Mouse (Mus musculus): ENCODE data around the gene Atp4b. TPM values are rescaled to one million over a fixed set of nuclear protein-coding genes. Genes with fewer than 3 reads are reported as not detected.

Gene Atp4b
- total RNA-seq, 2 experiments from 2014 or later, result not detected

Other genes with a start within 250 kb of the Atp4b start
- 100 to 1,000 TPM; 282 to 294 TPM for gene Lamp1, start 237.7 kb downstream of the Atp4b start, total RNA-seq (2021)
- 1 to 10 TPM; 6.1 TPM for gene Grtp1, start 196.2 kb downstream of the Atp4b start, total RNA-seq (2021)
- gene Adprhl1, start 142.7 kb downstream of the Atp4b start, total RNA-seq (2021), result 100 to 1,000 TPM; 376 to 389 TPM
- gene Dcun1d2, start 108.7 kb downstream of the Atp4b start, total RNA-seq (2021), result 10 to 100 TPM; 27.8 to 29.5 TPM
- gene Tmco3, start 108.6 kb downstream of the Atp4b start, total RNA-seq (2021), result 10 to 100 TPM; 21.7 to 21.9 TPM
- 10 to 100 TPM; 74.4 to 82.5 TPM for gene Tfdp1, start 58.1 kb downstream of the Atp4b start, total RNA-seq (2021)
- under 1 TPM; 0.05 to 0.12 TPM for gene Grk1, start 8.3 kb upstream of the Atp4b start, total RNA-seq (2021)
- gene Tmem255b, start 38.4 kb upstream of the Atp4b start, total RNA-seq (2021), result 1 to 10 TPM; 9.2 to 9.3 TPM
- 100 to 1,000 TPM; 148 to 153 TPM for gene Gas6, start 97.7 kb upstream of the Atp4b start, total RNA-seq (2021)
- not detected for gene 1700029H14Rik, start 165.6 kb upstream of the Atp4b start, total RNA-seq (2021)